Mouse (Mus musculus) stomach, embryonic 15.5 days (tissue): ENCODE data around the gene Hils1. TPM values are rescaled to one million over a fixed set of nuclear protein-coding genes. Genes with fewer than 3 reads are reported as not detected.

ENCODE experiments used
- ATAC-seq: fragments of 200-750 bp; cut with Nextera tagmentation; 2 replicates; pipeline ENCODE4 v1.8.0; 2017; ENCODE audit warnings: low read depth, moderate number of reproducible peaks, moderate TSS enrichment; ENCODE audit not compliant: insufficient read depth, low FRiP score
- H3K27ac ChIP-seq: fragments of 300-500 bp; sonication (generic); 2 replicates; pipeline ENCODE4 v1.5.1; 2015; ENCODE audit warnings: mild to moderate bottlenecking, inconsistent platforms
- H3K27me3 ChIP-seq: fragments of 300-500 bp; sonication (generic); replicated peaks from 2 replicates; pipeline ENCODE4 v1.6.1; 2015; ENCODE audit warnings: inconsistent platforms
- H3K36me3 ChIP-seq: fragments of 300-500 bp; sonication (generic); 2 replicates; pipeline ENCODE4 v1.6.1; 2015; ENCODE audit warnings: inconsistent platforms
- H3K4me1 ChIP-seq: fragments of 300-500 bp; sonication (generic); 2 replicates; pipeline ENCODE4 v1.6.1; 2015; ENCODE audit warnings: inconsistent platforms
- H3K4me2 ChIP-seq: fragments of 300-500 bp; sonication (generic); 2 replicates; pipeline ENCODE4 v1.6.1; 2015; ENCODE audit warnings: mild to moderate bottlenecking, inconsistent platforms
- H3K4me3 ChIP-seq: fragments of 300-500 bp; sonication (generic); replicated peaks from 2 replicates; pipeline ENCODE4 v1.5.1; 2015; ENCODE audit warnings: inconsistent platforms
- H3K9ac ChIP-seq: fragments of 300-500 bp; sonication (generic); 2 replicates; pipeline ENCODE4 v1.6.1; 2015; ENCODE audit warnings: inconsistent platforms
- H3K9me3 ChIP-seq: fragments of 300-500 bp; sonication (generic); 2 replicates; pipeline ENCODE4 v1.6.1; 2016; ENCODE audit warnings: inconsistent platforms
- WGBS: fragments of 180-500 bp; shearing (Covaris S2); methylation state at CpG from one replicate; pipeline ENCODE4 v1.1.7; 2015; 5-methylcytosine and 5-hydroxymethylcytosine counted together
- polyA plus RNA-seq: library from polyadenylated mRNA; unstranded; fragments of >200 nt; fragmentation: Nextera tagmentation; extraction: Ambion mirVana; gene quantifications from 2 replicates; pipeline ENCODE4 v1.2.1, GENCODE M21; 2015

The Hils1 gene
- not detected in 2 replicates for polyA plus RNA-seq

DNA sequence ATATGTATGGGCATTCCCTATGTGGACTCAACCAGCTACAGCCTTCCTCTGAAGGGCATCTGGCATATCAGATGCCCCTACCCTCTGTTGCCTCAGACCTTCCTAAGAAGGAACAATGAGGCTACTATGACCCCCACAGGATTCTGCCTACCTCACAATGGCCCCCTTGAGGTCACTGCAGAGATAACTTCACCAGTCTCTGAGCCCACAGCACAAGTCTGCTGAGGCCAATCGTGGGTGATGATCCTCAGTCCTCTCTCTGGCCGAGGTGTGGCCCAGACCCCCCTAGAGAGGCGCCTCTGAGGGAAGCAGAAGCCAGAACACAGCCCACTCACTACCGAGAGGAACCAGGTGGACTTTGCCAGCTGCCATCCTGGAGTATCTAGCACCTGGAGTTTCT lies at the start of gene Hils1:
TSS of gene Hils1 (plus strand) at position 175 of the 400 bp plus-strand sequence.
- WGBS = 35% methylated on average over 4 of the region's 4 CpGs
- Histone ChIP-seq H3K4me1 (no peaks in the 10 kb centered on the region), H3K36me3 (no peaks in the 10 kb centered on the region), H3K4me2 (no peak within 1 kb of the TSS), H3K27me3 (no peaks in the 10 kb centered on the region), H3K4me3 (no peak within 1 kb of the TSS), H3K9me3 (no peaks in the 10 kb centered on the region), H3K9ac (no peak within 1 kb of the TSS), H3K27ac (no peak within 1 kb of the TSS)
- ATAC-seq = no peak

DNA sequence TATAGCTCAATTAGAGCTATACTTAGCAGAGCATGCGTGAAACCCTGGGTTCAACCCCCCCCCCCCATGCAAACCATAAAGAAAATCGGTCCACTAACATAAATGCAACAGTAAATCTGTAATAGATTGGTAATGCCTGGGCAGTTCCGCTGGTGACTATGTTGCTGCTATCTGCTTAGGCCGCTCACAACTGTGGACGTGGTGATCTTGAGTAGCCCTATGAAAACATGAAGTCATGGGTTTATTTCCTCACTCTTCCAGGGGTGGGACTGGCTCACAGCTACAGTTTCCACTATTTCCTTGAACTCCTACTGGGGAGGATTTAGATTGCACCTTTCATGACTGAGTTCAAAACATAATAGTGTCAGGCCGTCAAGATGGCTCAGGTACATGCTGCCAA lies 49.7 kb upstream of the Hils1 start:
- H3K27me3 ChIP-seq = no peaks in the 10 kb centered on the region
- H3K36me3 ChIP-seq = no peaks in the 10 kb centered on the region
- peaks cover 31% of the 10 kb centered on the region for H3K4me1 ChIP-seq
- 66% methylated on average over 6 of the region's 6 CpGs for WGBS
- H3K9me3 ChIP-seq = no peaks in the 10 kb centered on the region
- no peak overlapping the region for H3K9ac ChIP-seq
- H3K4me3 ChIP-seq = no peak overlapping the region
- H3K4me2 ChIP-seq = no peak overlapping the region
- peak overlapping the region; percentile 59 for H3K27ac ChIP-seq
- ATAC-seq = no peak; the same call in 1 of the 2 replicates

DNA sequence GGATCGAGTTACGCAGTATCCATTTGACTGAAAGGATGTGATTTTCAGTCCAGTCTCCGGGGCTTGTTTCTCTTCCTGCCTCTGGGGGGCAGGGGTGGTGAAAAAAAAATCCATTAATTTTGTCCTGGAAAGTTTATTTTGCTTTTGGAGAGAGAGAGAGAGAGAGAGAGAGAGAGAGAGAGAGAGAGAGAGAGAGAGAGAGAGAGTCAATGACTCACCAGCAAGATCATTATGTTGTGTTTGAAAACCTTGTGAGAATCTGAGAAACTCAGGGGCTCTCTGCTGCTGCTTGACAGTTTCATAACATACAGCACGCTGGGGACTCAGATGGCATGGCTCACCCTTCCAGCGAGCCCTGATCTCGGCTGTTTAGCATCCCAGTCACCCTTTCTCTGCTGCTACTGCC lies 46.4 kb upstream of the Hils1 start:
- Histone ChIP-seq H3K9ac (no peak overlapping the region), H3K4me2 (0 out of 2 replicates have a peak overlapping the region, but pooled peaks have one; percentile 5), H3K4me1 (peaks cover 14% of the 10 kb centered on the region), H3K4me3 (no peak overlapping the region), H3K36me3 (no peaks in the 10 kb centered on the region), H3K9me3 (no peaks in the 10 kb centered on the region), H3K27ac (peak overlapping the region; percentile 74; the same call in 1 of the 2 replicates), H3K27me3 (no peaks in the 10 kb centered on the region)
- 19% methylated on average over 6 of the region's 6 CpGs for WGBS
- ATAC-seq = no peak

DNA sequence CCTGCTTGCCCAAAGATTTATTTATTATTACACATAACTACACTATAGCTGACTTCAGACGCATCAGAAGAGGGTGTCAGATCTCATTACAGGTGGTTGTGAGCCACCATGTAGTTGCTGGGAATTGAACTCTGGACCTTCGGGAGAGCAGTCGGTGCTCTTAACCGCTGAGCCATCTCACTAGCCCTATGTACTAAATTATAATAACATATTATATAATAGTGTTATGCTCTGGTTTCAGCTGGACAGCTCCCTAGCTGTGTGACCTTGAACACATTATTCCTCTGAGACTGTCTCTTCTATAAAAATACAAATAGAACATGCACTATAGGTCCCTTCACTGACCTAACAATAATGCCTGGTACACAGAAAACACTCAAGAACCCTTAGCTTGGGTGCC lies 42.4 kb upstream of the Hils1 start:
- WGBS = 91% methylated on average over 4 of the region's 4 CpGs
- ATAC-seq = no peak
- Histone ChIP-seq H3K4me3 (no peak overlapping the region), H3K4me1 (peaks cover 30% of the 10 kb centered on the region), H3K27me3 (no peaks in the 10 kb centered on the region), H3K4me2 (no peak overlapping the region), H3K27ac (no peak overlapping the region), H3K9ac (no peak overlapping the region), H3K36me3 (no peaks in the 10 kb centered on the region), H3K9me3 (no peaks in the 10 kb centered on the region)

GRCm38 (mm10) chr11:94926431-94926830 lies 41.0 kb upstream of the Hils1 start:
- 45% methylated on average over 11 of the region's 11 CpGs for whole genome bisulfite sequencing
- Histone ChIP-seq H3K9me3 (no peaks in the 10 kb centered on the region), H3K9ac (no peak overlapping the region), H3K36me3 (no peaks in the 10 kb centered on the region), H3K4me1 (peaks cover 34% of the 10 kb centered on the region), H3K4me3 (no peak overlapping the region), H3K27me3 (no peaks in the 10 kb centered on the region), H3K4me2 (no peak overlapping the region), H3K27ac (peak overlapping the region; percentile 95)
- ATAC-seq = no peak

DNA sequence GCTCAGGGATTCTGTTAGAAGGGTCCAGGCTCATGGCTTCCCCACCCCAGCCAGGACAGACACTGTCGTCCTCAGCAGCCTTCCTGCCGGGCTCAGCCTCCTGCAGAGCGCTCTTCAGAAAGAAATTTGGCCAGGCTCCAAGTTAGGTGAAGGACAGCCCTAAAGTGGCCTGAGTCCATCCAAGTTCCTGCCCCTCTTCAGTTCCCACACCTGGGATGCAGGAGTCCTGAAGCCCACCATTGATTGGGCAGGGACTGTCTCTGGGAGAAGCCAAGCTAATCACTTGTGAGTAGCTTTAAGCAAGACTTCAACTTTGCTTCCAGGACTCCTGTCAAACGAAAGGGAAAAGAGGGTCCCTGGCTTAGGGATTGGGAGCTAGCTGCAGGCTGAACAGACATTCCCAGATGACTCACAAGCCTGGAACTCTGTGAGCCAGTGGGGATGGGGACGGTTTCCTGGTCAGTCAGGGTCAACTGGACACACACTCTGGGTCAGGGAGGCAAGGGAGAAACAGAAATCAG lies 39.6 kb upstream of the Hils1 start:
- Histone ChIP-seq H3K4me3 (no peak overlapping the region), H3K4me1 (peaks cover 34% of the 10 kb centered on the region), H3K36me3 (no peaks in the 10 kb centered on the region), H3K4me2 (no peak overlapping the region), H3K9ac (no peak overlapping the region), H3K27ac (peak overlapping the region; percentile 95), H3K27me3 (no peaks in the 10 kb centered on the region), H3K9me3 (no peaks in the 10 kb centered on the region)
- no peak for ATAC-seq
- WGBS = 12% methylated on average over 5 of the region's 5 CpGs

- Histone ChIP-seq H3K9me3 (no peaks in the 10 kb centered on the region), H3K4me3 (peak overlapping the region; percentile 12; the same call in 1 of the 2 replicates), H3K4me2 (peak overlapping the region; percentile 43), H3K27me3 (no peaks in the 10 kb centered on the region), H3K27ac (peak overlapping the region; percentile 95), H3K9ac (no peak overlapping the region), H3K4me1 (peaks cover 38% of the 10 kb centered on the region), H3K36me3 (no peaks in the 10 kb centered on the region)
- ATAC-seq = peak; percentile 91
- WGBS = 2% methylated on average over 13 of the region's 13 CpGs
Observed at GRCm38 (mm10) chr11:94928820-94929219, 38.6 kb upstream of the Hils1 start.

- no peaks in the 10 kb centered on the region for H3K9me3 ChIP-seq
- H3K36me3 ChIP-seq = no peaks in the 10 kb centered on the region
- H3K9ac ChIP-seq = no peak overlapping the region
- no peak overlapping the region for H3K4me3 ChIP-seq
- H3K27ac ChIP-seq = peak overlapping the region; percentile 95
- no peak for ATAC-seq
- peak overlapping the region; percentile 43 for H3K4me2 ChIP-seq
- peaks cover 43% of the 10 kb centered on the region for H3K4me1 ChIP-seq
- WGBS = 35% methylated on average over 9 of the region's 9 CpGs
- no peaks in the 10 kb centered on the region for H3K27me3 ChIP-seq
Observed at GRCm38 (mm10) chr11:94929599-94929998, 37.8 kb upstream of the Hils1 start.

DNA sequence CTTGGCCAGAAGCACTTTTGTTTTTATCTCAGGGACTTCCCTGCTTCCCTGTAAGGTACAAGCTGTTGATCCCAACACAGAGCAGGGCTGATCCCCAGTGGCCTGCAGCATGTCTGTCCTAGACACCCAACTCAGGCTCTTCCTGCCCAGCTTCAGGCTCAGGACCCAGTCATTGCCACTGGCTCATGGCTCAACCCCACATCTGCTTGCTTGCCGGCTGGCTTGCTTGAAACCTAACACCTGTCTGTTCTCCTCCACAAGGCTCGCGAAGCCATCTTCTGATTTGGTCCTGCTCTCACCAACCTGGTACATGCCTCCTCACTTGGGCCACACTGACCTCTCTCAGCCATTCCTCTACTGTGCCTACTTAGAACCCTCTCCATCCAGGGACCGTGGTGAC lies 37.2 kb upstream of the Hils1 start:
- H3K9me3 ChIP-seq = no peaks in the 10 kb centered on the region
- H3K36me3 ChIP-seq = no peaks in the 10 kb centered on the region
- WGBS = 38% methylated on average over 4 of the region's 4 CpGs
- H3K27ac ChIP-seq = peak overlapping the region; percentile 95
- no peak overlapping the region for H3K4me3 ChIP-seq
- H3K9ac ChIP-seq = no peak overlapping the region
- peaks cover 49% of the 10 kb centered on the region for H3K4me1 ChIP-seq
- no peak for ATAC-seq
- no peaks in the 10 kb centered on the region for H3K27me3 ChIP-seq
- H3K4me2 ChIP-seq = no peak overlapping the region

DNA sequence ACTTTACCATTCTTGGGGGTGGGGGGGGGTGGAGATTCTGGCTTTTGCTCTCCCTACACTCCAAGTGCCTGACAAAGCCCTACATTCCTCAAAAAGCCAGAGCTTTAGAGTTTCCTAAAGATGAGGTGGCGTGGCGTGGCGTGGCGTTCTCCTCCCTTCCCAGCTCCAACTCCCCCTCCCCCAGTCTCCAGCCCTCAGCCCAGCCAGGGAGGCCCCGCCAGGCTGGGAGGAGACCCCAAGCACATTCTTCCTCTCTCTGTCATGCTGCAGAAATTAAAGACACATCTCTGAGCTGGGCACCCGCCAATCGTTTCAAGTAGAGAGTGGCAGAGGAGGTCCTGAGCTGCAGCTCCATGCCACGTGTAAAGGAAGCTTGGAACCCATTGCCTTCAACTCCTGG lies 33.8 kb upstream of the Hils1 start:
- Histone ChIP-seq H3K9me3 (no peaks in the 10 kb centered on the region), H3K36me3 (no peaks in the 10 kb centered on the region), H3K27ac (peak overlapping the region; percentile 93), H3K27me3 (no peaks in the 10 kb centered on the region), H3K4me3 (peak overlapping the region; percentile 12; the same call in 1 of the 2 replicates), H3K4me1 (peaks cover 42% of the 10 kb centered on the region), H3K4me2 (peak overlapping the region; percentile 48), H3K9ac (no peak overlapping the region)
- WGBS = 16% methylated on average over 8 of the region's 8 CpGs
- ATAC-seq = peak; percentile 3; the same call in 1 of the 2 replicates

- Histone ChIP-seq H3K4me3 (peak overlapping the region; percentile 57; the same call in 1 of the 2 replicates), H3K4me1 (peaks cover 36% of the 10 kb centered on the region), H3K27ac (peak overlapping the region; percentile 94), H3K9ac (no peak overlapping the region), H3K27me3 (no peaks in the 10 kb centered on the region), H3K4me2 (peak overlapping the region; percentile 48), H3K36me3 (peaks cover 3% of the 10 kb centered on the region), H3K9me3 (no peaks in the 10 kb centered on the region)
- ATAC-seq = no peak
- WGBS = 20% methylated on average over 11 of the region's 11 CpGs
Observed at GRCm38 (mm10) chr11:94934526-94934925, 32.9 kb upstream of the Hils1 start.

GRCm38 (mm10) chr11:94936045-94936444 lies 31.3 kb upstream of the Hils1 start, which contains the start of gene Col1a1:
Gene Col1a1, plus strand, starts transcription at chr11:94936224.
- Histone ChIP-seq H3K9me3 (no peaks in the 10 kb centered on the region), H3K4me3 (peak within 1 kb of the TSS; percentile 57), H3K27me3 (no peaks in the 10 kb centered on the region), H3K4me2 (peak within 1 kb of the TSS; percentile 68), H3K4me1 (peaks cover 32% of the 10 kb centered on the region), H3K36me3 (peaks cover 16% of the 10 kb centered on the region), H3K27ac (peak within 1 kb of the TSS; percentile 94), H3K9ac (peak within 1 kb of the TSS; percentile 55)
- peak; percentile 28 for ATAC-seq
- 14% methylated on average over 19 of the region's 19 CpGs for WGBS
